Mouse (Mus musculus): Measurements from ENCODE around the gene Fbxl18. TPM values are rescaled to one million over a fixed set of nuclear protein-coding genes. Genes with fewer than 3 reads are reported as not detected.
"Not testable (repeated sequence)": the region's sequence is repeated elsewhere in the genome, so short reads cannot be mapped to it uniquely, and the experiment has no call there.

The Fbxl18 gene
- total and polyA plus RNA-seq, 2 experiments from 2014 or later: 27.5 to 52.8 TPM

DNA sequence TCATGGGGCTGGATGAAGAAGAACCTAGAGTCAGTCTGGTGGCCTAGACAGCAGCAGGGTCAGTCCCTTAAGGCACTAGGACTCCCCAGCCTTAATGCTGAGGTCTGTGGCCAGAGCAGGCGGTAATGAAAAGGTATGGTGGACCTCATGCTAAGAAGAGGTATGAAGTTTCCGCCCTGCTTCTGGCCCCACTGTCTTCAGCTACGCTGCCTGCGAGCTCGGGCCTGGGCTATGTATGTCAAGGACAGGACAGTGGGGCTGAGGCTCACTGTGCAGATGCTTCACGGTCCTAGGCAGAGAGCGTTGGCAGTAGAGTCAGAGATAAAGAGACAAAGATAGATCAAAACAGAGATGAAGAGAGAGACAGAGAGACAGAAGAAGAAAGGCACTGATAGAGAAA lies 46.3 kb downstream of the Fbxl18 start:
- Histone ChIP-seq H3K9ac (replicated peaks; ENCODE audit: low read length, poor library complexity, severe bottlenecking) (no peak overlapping the region), H3K27ac (ENCODE audit: low read depth, low read length) (no peak overlapping the region), H3K4me3 (ENCODE audit: low read depth, low read length) (no peak overlapping the region), H3K4me2 (ENCODE audit: low read depth, low read length, poor library complexity, severe bottlenecking) (no peak overlapping the region), H3K36me3 (ENCODE audit: insufficient read depth, low read length) (no peaks in the 10 kb centered on the region), H3K27me3 (ENCODE audit: insufficient read depth, low read length) (no peaks in the 10 kb centered on the region), H3K4me1 (ENCODE audit: insufficient read depth, low read length) (no peaks in the 10 kb centered on the region), H3K9me3 (ENCODE audit: low read length) (no peaks in the 10 kb centered on the region)
- no peak for ATAC-seq (ENCODE audit: low FRiP score)
- DNase-seq (ENCODE audit: low spot score): no peak
- TF ChIP-seq CTCF (IDR thresholded peaks at IDR 0.05): no peak
- 94% methylated on average over 7 of the region's 7 CpGs for WGBS

DNA sequence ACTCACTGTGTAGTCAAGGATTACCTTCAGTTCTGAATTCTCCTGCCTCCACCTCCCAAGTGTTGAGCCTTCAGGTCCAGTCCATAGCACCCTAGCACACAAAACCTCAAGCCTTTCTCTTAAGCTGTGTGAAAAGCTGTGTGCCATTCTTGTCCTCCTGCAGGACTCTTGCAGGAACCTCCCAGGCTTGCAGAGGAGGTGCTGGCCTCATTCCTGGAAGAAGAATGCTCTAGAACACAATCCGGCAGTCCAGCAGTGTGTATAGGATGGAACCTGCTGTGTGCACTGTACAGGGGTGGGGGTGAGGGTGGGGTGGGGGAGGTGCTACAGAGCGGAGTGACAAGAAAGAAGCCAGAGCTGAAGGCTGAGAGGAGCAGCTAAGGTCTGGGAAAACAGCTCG lies 47.1 kb downstream of the Fbxl18 start:
- Histone ChIP-seq H3K27me3 (ENCODE audit: insufficient read depth, low read length) (no peaks in the 10 kb centered on the region), H3K9ac (replicated peaks; ENCODE audit: low read length, poor library complexity, severe bottlenecking) (no peak overlapping the region), H3K27ac (ENCODE audit: low read depth, low read length) (no peak overlapping the region), H3K36me3 (ENCODE audit: insufficient read depth, low read length) (no peaks in the 10 kb centered on the region), H3K4me2 (ENCODE audit: low read depth, low read length, poor library complexity, severe bottlenecking) (no peak overlapping the region), H3K4me1 (ENCODE audit: insufficient read depth, low read length) (no peaks in the 10 kb centered on the region), H3K4me3 (ENCODE audit: low read depth, low read length) (no peak overlapping the region), H3K9me3 (ENCODE audit: low read length) (no peaks in the 10 kb centered on the region)
- DNase-seq (ENCODE audit: low spot score) (no peak), ATAC-seq (ENCODE audit: low FRiP score) (no peak)
- TF ChIP-seq CTCF (IDR thresholded peaks at IDR 0.05): no peak
- WGBS: 62% methylated on average over 3 of the region's 3 CpGs

DNA sequence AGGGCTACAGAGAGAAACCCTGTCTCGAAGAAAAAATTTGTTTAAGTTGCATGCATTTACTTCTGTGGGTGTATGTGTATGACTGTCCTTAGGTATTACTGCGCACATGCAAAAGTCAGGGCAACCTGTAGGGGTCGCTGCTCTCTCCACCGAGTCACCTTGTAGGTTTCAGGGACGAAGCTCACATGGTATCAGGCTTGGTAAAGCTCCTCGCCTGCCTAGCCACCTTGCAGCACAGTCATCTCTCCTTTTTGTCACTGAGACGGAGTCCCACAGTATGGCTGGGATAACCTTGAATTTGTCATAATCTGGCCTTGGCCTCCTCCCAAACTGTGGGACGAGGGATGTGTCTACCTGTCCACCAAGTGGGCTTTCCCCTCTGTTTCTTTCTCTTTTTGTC lies 50.8 kb downstream of the Fbxl18 start:
- no peaks in the 10 kb centered on the region for H3K9me3 ChIP-seq (ENCODE audit: low read length)
- H3K27me3 ChIP-seq (ENCODE audit: insufficient read depth, low read length): no peaks in the 10 kb centered on the region
- WGBS: 67% methylated on average over 8 of the region's 8 CpGs
- H3K4me3 ChIP-seq (ENCODE audit: low read depth, low read length): no peak overlapping the region
- no peak overlapping the region for H3K27ac ChIP-seq (ENCODE audit: low read depth, low read length)
- H3K36me3 ChIP-seq (ENCODE audit: insufficient read depth, low read length): no peaks in the 10 kb centered on the region
- DNase-seq (ENCODE audit: low spot score) (no peak), ATAC-seq (ENCODE audit: low FRiP score) (no peak)
- no peak overlapping the region for H3K9ac ChIP-seq (replicated peaks; ENCODE audit: low read length, poor library complexity, severe bottlenecking)
- H3K4me1 ChIP-seq (ENCODE audit: insufficient read depth, low read length): no peaks in the 10 kb centered on the region
- H3K4me2 ChIP-seq (ENCODE audit: low read depth, low read length, poor library complexity, severe bottlenecking): no peak overlapping the region
- peak; percentile 49 for TF ChIP-seq CTCF (IDR thresholded peaks at IDR 0.05)

DNA sequence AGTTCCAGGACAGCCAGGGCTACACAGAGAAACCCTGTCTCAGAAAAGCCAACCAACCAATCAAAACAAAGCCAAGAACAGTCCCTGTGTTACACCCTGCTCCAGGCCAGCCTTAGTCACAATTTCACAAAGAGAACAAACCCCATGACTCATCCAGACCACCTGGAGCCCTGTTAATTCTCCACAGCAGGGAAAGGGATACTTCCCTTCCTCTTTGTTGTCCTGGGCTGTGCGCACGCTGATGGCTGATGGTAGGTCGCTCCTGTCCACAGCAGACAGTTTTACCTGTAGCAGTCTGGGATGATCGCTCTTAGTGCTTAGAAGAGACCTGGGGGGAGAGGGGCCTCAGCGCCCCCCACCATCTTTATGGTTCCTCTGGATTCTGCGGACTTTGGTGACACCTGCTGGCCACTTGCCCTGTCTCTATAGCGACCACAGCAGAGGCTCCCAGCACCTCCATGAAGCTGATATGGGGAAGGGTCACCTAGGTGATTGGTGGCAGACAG lies 53.0 kb downstream of the Fbxl18 start:
- no peak overlapping the region for H3K27ac ChIP-seq (ENCODE audit: low read depth, low read length)
- H3K9me3 ChIP-seq (ENCODE audit: low read length): no peaks in the 10 kb centered on the region
- H3K9ac ChIP-seq (replicated peaks; ENCODE audit: low read length, poor library complexity, severe bottlenecking): no peak overlapping the region
- 21% methylated on average over 7 of the region's 7 CpGs for WGBS
- H3K36me3 ChIP-seq (ENCODE audit: insufficient read depth, low read length): no peaks in the 10 kb centered on the region
- peak; percentile 31 for DNase-seq (ENCODE audit: low spot score)
- no peaks in the 10 kb centered on the region for H3K27me3 ChIP-seq (ENCODE audit: insufficient read depth, low read length)
- TF ChIP-seq CTCF (IDR thresholded peaks at IDR 0.05): peak; percentile 65
- no peak overlapping the region for H3K4me2 ChIP-seq (ENCODE audit: low read depth, low read length, poor library complexity, severe bottlenecking)
- no peak for ATAC-seq (ENCODE audit: low FRiP score)
- no peaks in the 10 kb centered on the region for H3K4me1 ChIP-seq (ENCODE audit: insufficient read depth, low read length)
- H3K4me3 ChIP-seq (ENCODE audit: low read depth, low read length): no peak overlapping the region

DNA sequence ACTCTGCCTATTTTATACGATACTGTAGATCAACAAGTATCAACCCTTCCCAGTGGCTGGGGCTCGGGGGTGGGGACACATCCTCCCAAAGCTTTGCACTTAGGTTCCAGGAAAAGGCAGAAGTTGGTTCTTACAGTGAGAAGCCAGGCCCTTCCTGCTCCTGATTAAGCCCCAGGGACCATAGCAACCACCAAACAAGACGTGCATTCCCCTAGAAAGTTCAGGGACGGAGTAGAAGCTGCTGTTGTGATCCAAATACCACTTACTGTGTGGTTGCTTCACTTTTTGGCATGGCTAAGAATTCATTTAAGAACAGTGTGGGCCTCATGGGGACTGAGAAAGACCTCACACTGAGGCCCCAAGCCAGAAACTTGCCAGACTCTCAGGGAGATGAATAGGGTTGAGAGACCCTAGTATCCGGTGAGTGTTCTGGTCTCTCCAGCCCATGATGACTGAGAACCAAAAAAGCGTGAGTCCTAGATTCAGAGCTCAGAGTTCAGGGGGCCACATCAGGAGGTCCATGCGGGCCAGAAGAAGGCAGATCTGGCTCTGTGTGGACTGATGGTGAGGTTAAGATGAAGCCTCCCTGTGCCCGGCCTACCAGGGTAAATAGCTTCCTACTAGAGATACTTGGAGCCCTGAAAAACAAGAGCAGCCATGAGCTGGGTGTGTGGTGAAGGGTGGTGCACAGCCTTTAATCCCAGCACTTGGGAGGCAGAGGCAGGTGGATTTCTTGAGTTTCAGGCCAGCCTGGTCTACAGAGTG lies 53.7 kb downstream of the Fbxl18 start:
- no peaks in the 10 kb centered on the region for H3K9me3 ChIP-seq (ENCODE audit: low read length)
- no peaks in the 10 kb centered on the region for H3K36me3 ChIP-seq (ENCODE audit: insufficient read depth, low read length)
- TF ChIP-seq CTCF (IDR thresholded peaks at IDR 0.05): no peak
- no peaks in the 10 kb centered on the region for H3K4me1 ChIP-seq (ENCODE audit: insufficient read depth, low read length)
- WGBS: 72% methylated on average over 8 of the region's 8 CpGs
- ATAC-seq (ENCODE audit: low FRiP score) (no peak), DNase-seq (ENCODE audit: low spot score) (peak; percentile 24)
- H3K9ac ChIP-seq (replicated peaks; ENCODE audit: low read length, poor library complexity, severe bottlenecking): no peak overlapping the region
- H3K27me3 ChIP-seq (ENCODE audit: insufficient read depth, low read length): no peaks in the 10 kb centered on the region
- no peak overlapping the region for H3K4me3 ChIP-seq (ENCODE audit: low read depth, low read length)
- no peak overlapping the region for H3K4me2 ChIP-seq (ENCODE audit: low read depth, low read length, poor library complexity, severe bottlenecking)
- no peak overlapping the region for H3K27ac ChIP-seq (ENCODE audit: low read depth, low read length)

DNA sequence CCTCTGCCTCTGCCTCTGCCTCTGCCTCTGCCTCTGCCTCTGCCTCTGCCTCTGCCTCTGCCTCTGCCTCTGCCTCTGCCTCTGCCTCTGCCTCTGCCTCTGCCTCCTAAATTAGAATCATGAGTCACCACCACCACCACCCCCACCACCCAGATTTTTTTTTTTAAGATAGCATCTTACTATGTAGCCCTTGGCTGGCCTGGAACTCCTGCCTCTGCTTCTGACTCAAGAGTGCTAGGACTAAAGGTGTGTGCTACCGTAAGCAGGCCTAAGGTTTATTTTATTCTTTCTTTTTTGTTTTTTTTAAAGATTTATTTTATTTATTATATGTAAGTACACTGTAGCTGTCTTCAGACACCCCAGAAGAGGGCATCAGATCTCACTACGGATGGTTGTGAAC lies 57.8 kb downstream of the Fbxl18 start:
- not testable (repeated sequence) for H3K9me3 ChIP-seq (ENCODE audit: low read length); H3K4me2 ChIP-seq (ENCODE audit: low read depth, low read length, poor library complexity, severe bottlenecking); ATAC-seq (ENCODE audit: low FRiP score); H3K4me1 ChIP-seq (ENCODE audit: insufficient read depth, low read length); H3K9ac ChIP-seq (replicated peaks; ENCODE audit: low read length, poor library complexity, severe bottlenecking); DNase-seq (ENCODE audit: low spot score); H3K36me3 ChIP-seq (ENCODE audit: insufficient read depth, low read length); H3K27ac ChIP-seq (ENCODE audit: low read depth, low read length); H3K4me3 ChIP-seq (ENCODE audit: low read depth, low read length); H3K27me3 ChIP-seq (ENCODE audit: insufficient read depth, low read length)
- 97% methylated on average over 2 of the region's 2 CpGs for WGBS
